Mouse (Mus musculus) hindbrain, embryonic 12.5 days (tissue): ENCODE measurements at regions not wholly inside any gene's neighbourhood (a gene's known extent, or its start where the extent isn't known, plus 50 kb on each side); places are given as distances from the start of the nearest gene placed in this dataset.

Experiments used
- ATAC-seq: fragments of 200-750 bp; cut with Nextera tagmentation; 2 replicates; pipeline ENCODE4 v1.8.0; 2017; ENCODE audit warnings: moderate TSS enrichment; ENCODE audit not compliant: low FRiP score
- H3K27ac ChIP-seq: fragments of 300-500 bp; sonication (generic); 2 replicates; pipeline ENCODE4 v1.5.1; 2016; ENCODE audit warnings: mild to moderate bottlenecking
- H3K27me3 ChIP-seq: fragments of 300-500 bp; sonication (generic); 2 replicates; pipeline ENCODE4 v1.6.1; 2016; ENCODE audit warnings: mild to moderate bottlenecking
- H3K36me3 ChIP-seq: fragments of 300-500 bp; sonication (generic); 2 replicates; pipeline ENCODE4 v1.6.1; 2016; ENCODE audit warnings: mild to moderate bottlenecking
- H3K4me1 ChIP-seq: fragments of 300-500 bp; sonication (generic); 2 replicates; pipeline ENCODE4 v1.6.1; 2016
- H3K4me2 ChIP-seq: fragments of 300-500 bp; sonication (generic); replicated peaks from 2 replicates; pipeline ENCODE4 v1.6.1; 2016; ENCODE audit warnings: mild to moderate bottlenecking
- H3K4me3 ChIP-seq: fragments of 300-500 bp; sonication (generic); 2 replicates; pipeline ENCODE4 v1.5.1; 2016; ENCODE audit warnings: mild to moderate bottlenecking
- H3K9ac ChIP-seq: fragments of 300-500 bp; sonication (generic); 2 replicates; pipeline ENCODE4 v1.6.1; 2016; ENCODE audit warnings: mild to moderate bottlenecking, moderate library complexity
- H3K9me3 ChIP-seq: fragments of 300-500 bp; sonication (generic); replicated peaks from 2 replicates; pipeline ENCODE4 v1.6.1; 2016; ENCODE audit warnings: mild to moderate bottlenecking
- WGBS: fragments of 180-500 bp; shearing (Covaris S2); methylation state at CpG from one replicate; pipeline ENCODE4 v1.1.7; 2016; 5-methylcytosine and 5-hydroxymethylcytosine counted together

DNA sequence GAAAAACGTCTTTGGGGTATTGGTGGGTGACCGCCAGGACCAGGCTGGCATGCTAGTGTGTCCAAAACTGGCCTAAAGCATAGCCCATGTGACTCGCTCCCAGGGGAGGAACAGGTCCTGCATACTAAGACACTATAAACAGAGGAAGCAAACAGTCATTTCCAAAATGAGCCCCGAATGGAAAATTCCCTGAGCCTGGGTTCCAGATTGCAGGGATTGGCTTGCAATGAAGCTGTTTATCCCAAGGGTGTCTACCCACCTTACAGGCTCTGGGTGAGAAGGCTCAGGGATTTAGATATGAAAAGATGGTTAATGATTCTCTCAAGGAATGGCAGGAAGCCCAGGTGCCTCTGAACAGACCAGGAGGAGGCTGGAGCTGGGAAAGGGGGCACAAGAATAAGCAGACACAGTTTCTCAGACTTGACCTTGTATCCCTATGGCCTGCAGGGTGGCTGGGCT lies 58.2 kb upstream of the Dock1 start:
- Histone ChIP-seq H3K27ac (no peak overlapping the region), H3K4me1 (peaks cover 9% of the 10 kb centered on the region), H3K9ac (no peak overlapping the region), H3K27me3 (no peaks in the 10 kb centered on the region), H3K4me3 (no peak overlapping the region), H3K36me3 (no peaks in the 10 kb centered on the region), H3K9me3 (no peaks in the 10 kb centered on the region), H3K4me2 (no peak overlapping the region)
- WGBS, result 74% methylated on average over 4 of the region's 4 CpGs
- ATAC-seq, result no peak

- H3K27ac ChIP-seq, result no peak overlapping the region
- 15% methylated on average over 2 of the region's 2 CpGs for WGBS
- H3K4me1 ChIP-seq, result peaks cover 3% of the 10 kb centered on the region; the same call in 1 of the 2 replicates
- no peaks in the 10 kb centered on the region for H3K36me3 ChIP-seq
- H3K9ac ChIP-seq, result no peak overlapping the region
- no peak overlapping the region for H3K4me3 ChIP-seq
- no peak overlapping the region for H3K4me2 ChIP-seq
- H3K9me3 ChIP-seq, result no peaks in the 10 kb centered on the region
- no peaks in the 10 kb centered on the region for H3K27me3 ChIP-seq
- ATAC-seq, result no peak
These were observed 51.1 kb upstream of the Dock1 start for GRCm38 (mm10) chr7:134619220-134619975.

- no peaks in the 10 kb centered on the region for H3K36me3 ChIP-seq
- peaks cover 3% of the 10 kb centered on the region; the same call in 1 of the 2 replicates for H3K4me1 ChIP-seq
- H3K9me3 ChIP-seq, result no peaks in the 10 kb centered on the region
- H3K9ac ChIP-seq, result no peak overlapping the region
- no peak overlapping the region for H3K27ac ChIP-seq
- ATAC-seq, result no peak
- H3K27me3 ChIP-seq, result no peaks in the 10 kb centered on the region
- H3K4me3 ChIP-seq, result no peak overlapping the region
- no peak overlapping the region for H3K4me2 ChIP-seq
- 83% methylated on average over 5 of the region's 5 CpGs for WGBS
These were observed 50.4 kb upstream of the Dock1 start for GRCm38 (mm10) chr7:134620006-134620405.
